Mouse (Mus musculus): ENCODE measurements around the gene Ly86. TPM values are rescaled to one million over a fixed set of nuclear protein-coding genes. Genes with fewer than 3 reads are reported as not detected.

The Ly86 gene
- total and polyA plus RNA-seq, 3 experiments: 2.1 to 4.5 (median 2.5) TPM

- WGBS: 58% methylated on average over 3 of the region's 3 CpGs
- intact Hi-C loops (cut with DNase I): no loop called here
- H3K9ac ChIP-seq (ENCODE audit: low read depth, low read length): no peak overlapping the region
- H3K4me3 ChIP-seq: no peak overlapping the region
- H3K27me3 ChIP-seq (ENCODE audit: control insufficient read depth, insufficient read depth, low read length): no peaks in the 10 kb centered on the region
- no peak for DNase-seq
- H3K27ac ChIP-seq: no peak overlapping the region
- H3K79me2 ChIP-seq (replicated peaks; ENCODE audit: control insufficient read depth, insufficient read depth, low read length): no peaks in the 10 kb centered on the region
- no peak for TF ChIP-seq POLR2A (IDR thresholded peaks at IDR 0.05; ENCODE audit: insufficient read depth, low read depth, low read length)
- no peak for TF ChIP-seq CTCF (IDR thresholded peaks at IDR 0.05)
- no peak for TF ChIP-seq EP300 (IDR thresholded peaks at IDR 0.05; ENCODE audit: insufficient read depth, low read depth, low read length)
- H3K36me3 ChIP-seq (ENCODE audit: control insufficient read depth, insufficient read depth, low read length): no peaks in the 10 kb centered on the region
- no peaks in the 10 kb centered on the region for H3K4me1 ChIP-seq (ENCODE audit: control insufficient read depth, insufficient read depth, low read length)
Observed at GRCm38 (mm10) chr13:37428496-37428895, 83.5 kb downstream of the Ly86 start.

- H3K79me2 ChIP-seq (replicated peaks; ENCODE audit: control insufficient read depth, insufficient read depth, low read length): no peaks in the 10 kb centered on the region
- H3K36me3 ChIP-seq (ENCODE audit: control insufficient read depth, insufficient read depth, low read length): no peaks in the 10 kb centered on the region
- no peak overlapping the region for H3K4me3 ChIP-seq
- H3K27ac ChIP-seq: no peak overlapping the region
- no peak overlapping the region for H3K9ac ChIP-seq (ENCODE audit: low read depth, low read length)
- WGBS: 74% methylated on average over 8 of the region's 8 CpGs
- no peak for TF ChIP-seq EP300 (IDR thresholded peaks at IDR 0.05; ENCODE audit: insufficient read depth, low read depth, low read length)
- TF ChIP-seq CTCF (IDR thresholded peaks at IDR 0.05): no peak
- no peak for TF ChIP-seq POLR2A (IDR thresholded peaks at IDR 0.05; ENCODE audit: insufficient read depth, low read depth, low read length)
- 0 out of 2 replicates have a peak, but pooled peaks cover 3% of the 10 kb centered on the region for H3K4me1 ChIP-seq (ENCODE audit: control insufficient read depth, insufficient read depth, low read length)
- intact Hi-C loops (cut with DNase I): loop anchor here (5.0 kb wide), 1 partner anchor 608 kb away; the partner anchor contains the start of genes Cage1 and Riok1
- H3K27me3 ChIP-seq (ENCODE audit: control insufficient read depth, insufficient read depth, low read length): no peaks in the 10 kb centered on the region
- no peak for DNase-seq
Observed at GRCm38 (mm10) chr13:37429661-37430271, 84.8 kb downstream of the Ly86 start.

- DNase-seq: no peak
- Histone ChIP-seq H3K27me3 (ENCODE audit: control insufficient read depth, insufficient read depth, low read length) (no peaks in the 10 kb centered on the region), H3K79me2 (replicated peaks; ENCODE audit: control insufficient read depth, insufficient read depth, low read length) (no peaks in the 10 kb centered on the region), H3K4me3 (no peak overlapping the region), H3K4me1 (ENCODE audit: control insufficient read depth, insufficient read depth, low read length) (peaks cover 6% of the 10 kb centered on the region), H3K9ac (ENCODE audit: low read depth, low read length) (no peak overlapping the region), H3K36me3 (ENCODE audit: control insufficient read depth, insufficient read depth, low read length) (no peaks in the 10 kb centered on the region), H3K27ac (no peak overlapping the region)
- TF ChIP-seq EP300 (IDR thresholded peaks at IDR 0.05; ENCODE audit: insufficient read depth, low read depth, low read length) (no peak), POLR2A (IDR thresholded peaks at IDR 0.05; ENCODE audit: insufficient read depth, low read depth, low read length) (no peak), CTCF (IDR thresholded peaks at IDR 0.05) (no peak)
- intact Hi-C loops (cut with DNase I): loop anchor here (5.0 kb wide), 1 partner anchor 606 kb away; the partner anchor contains the start of genes Cage1 and Riok1
- 93% methylated on average over 2 of the region's 2 CpGs for WGBS
Observed at GRCm38 (mm10) chr13:37431707-37432106, 86.7 kb downstream of the Ly86 start.

GRCm38 (mm10) chr13:37432653-37433052 is 87.6 kb downstream of the Ly86 start:
- Histone ChIP-seq H3K27ac (no peak overlapping the region), H3K4me1 (ENCODE audit: control insufficient read depth, insufficient read depth, low read length) (peaks cover 6% of the 10 kb centered on the region), H3K36me3 (ENCODE audit: control insufficient read depth, insufficient read depth, low read length) (no peaks in the 10 kb centered on the region), H3K4me3 (no peak overlapping the region), H3K27me3 (ENCODE audit: control insufficient read depth, insufficient read depth, low read length) (no peaks in the 10 kb centered on the region), H3K9ac (ENCODE audit: low read depth, low read length) (no peak overlapping the region), H3K79me2 (replicated peaks; ENCODE audit: control insufficient read depth, insufficient read depth, low read length) (no peaks in the 10 kb centered on the region)
- TF ChIP-seq CTCF (IDR thresholded peaks at IDR 0.05) (no peak), POLR2A (IDR thresholded peaks at IDR 0.05; ENCODE audit: insufficient read depth, low read depth, low read length) (no peak), EP300 (IDR thresholded peaks at IDR 0.05; ENCODE audit: insufficient read depth, low read depth, low read length) (no peak)
- no peak for DNase-seq
- WGBS: 28% methylated on average over 4 of the region's 4 CpGs
- intact Hi-C loops (cut with DNase I): loop anchor here (1.0 to 5.0 kb wide), 2 partner anchors 512 to 605 kb away; partner anchors contain the start of genes Cage1 and Riok1

- no peak overlapping the region for H3K9ac ChIP-seq (ENCODE audit: low read depth, low read length)
- H3K27ac ChIP-seq: no peak overlapping the region
- TF ChIP-seq EP300 (IDR thresholded peaks at IDR 0.05; ENCODE audit: insufficient read depth, low read depth, low read length) (no peak), CTCF (IDR thresholded peaks at IDR 0.05) (no peak), POLR2A (IDR thresholded peaks at IDR 0.05; ENCODE audit: insufficient read depth, low read depth, low read length) (no peak)
- no peaks in the 10 kb centered on the region for H3K36me3 ChIP-seq (ENCODE audit: control insufficient read depth, insufficient read depth, low read length)
- intact Hi-C loops (cut with DNase I): loop anchor here (1.0 to 5.0 kb wide), 2 partner anchors 511 to 604 kb away; partner anchors contain the start of genes Cage1 and Riok1
- WGBS: 58% methylated on average over 3 of the region's 3 CpGs
- no peaks in the 10 kb centered on the region for H3K79me2 ChIP-seq (replicated peaks; ENCODE audit: control insufficient read depth, insufficient read depth, low read length)
- H3K27me3 ChIP-seq (ENCODE audit: control insufficient read depth, insufficient read depth, low read length): no peaks in the 10 kb centered on the region
- peaks cover 6% of the 10 kb centered on the region for H3K4me1 ChIP-seq (ENCODE audit: control insufficient read depth, insufficient read depth, low read length)
- DNase-seq: no peak
- no peak overlapping the region for H3K4me3 ChIP-seq
Observed at GRCm38 (mm10) chr13:37433142-37433541, 88.1 kb downstream of the Ly86 start.

- Histone ChIP-seq H3K4me1 (ENCODE audit: control insufficient read depth, insufficient read depth, low read length) (peaks cover 6% of the 10 kb centered on the region), H3K36me3 (ENCODE audit: control insufficient read depth, insufficient read depth, low read length) (no peaks in the 10 kb centered on the region), H3K4me3 (peak overlapping the region; percentile 44; the same call in 1 of the 2 replicates), H3K9ac (ENCODE audit: low read depth, low read length) (no peak overlapping the region), H3K27ac (peak overlapping the region; percentile 83), H3K27me3 (ENCODE audit: control insufficient read depth, insufficient read depth, low read length) (no peaks in the 10 kb centered on the region), H3K79me2 (replicated peaks; ENCODE audit: control insufficient read depth, insufficient read depth, low read length) (no peaks in the 10 kb centered on the region)
- TF ChIP-seq POLR2A (IDR thresholded peaks at IDR 0.05; ENCODE audit: insufficient read depth, low read depth, low read length): no peak
- TF ChIP-seq CTCF (IDR thresholded peaks at IDR 0.05): no peak
- no peak for TF ChIP-seq EP300 (IDR thresholded peaks at IDR 0.05; ENCODE audit: insufficient read depth, low read depth, low read length)
- WGBS: 6% methylated on average over 3 of the region's 3 CpGs
- intact Hi-C loops (cut with DNase I): loop anchor here (1.0 to 5.0 kb wide), 4 partner anchors 20 to 604 kb away; partner anchors contain the start of genes Cage1 and Riok1
- no peak for DNase-seq
Observed at GRCm38 (mm10) chr13:37433730-37434129, 88.7 kb downstream of the Ly86 start.
